Mouse (Mus musculus) liver, adult 2 months (tissue): ENCODE data around the gene I830077J02Rik.

Experiments
- CTCF ChIP-seq: fragments of 200-500 bp; IDR thresholded peaks from 2 replicates; pipeline ENCODE4 v1.5.1; 2011; ENCODE audit warnings: low read depth, low read length, control low read depth
- POLR2A ChIP-seq: fragments of 200-500 bp; IDR thresholded peaks from 2 replicates; pipeline ENCODE4 v1.6.1; 2011; ENCODE audit warnings: low read length, control low read depth; ENCODE audit not compliant: insufficient read depth; ENCODE audit errors: extremely low read depth

- TF ChIP-seq POLR2A = no peak
- TF ChIP-seq CTCF = no peak
Observed at GRCm38 (mm10) chr3:105877252-105877803, 55.1 kb downstream of the I830077J02Rik start.
